8 mouse cellular contexts compared by ENCODE assay signal in genomic region chr3:48846049-48846653, GRCm38 (mm10).
DNase-seq lines count a peak whose midpoint lies in the region; ATAC-seq lines count a peak whose summit lies in the region.

No protein-coding gene starts in this region.

- H3K36me3 ChIP-seq in kidney, embryonic 16.5 days (ENCODE audit: insufficient read depth, low read length), result no peaks in the 10 kb centered on the region
- no peaks in the 10 kb centered on the region for H3K36me3 ChIP-seq in embryonic facial prominence, embryonic 13.5 days
- H3K36me3 ChIP-seq in limb, embryonic 11.5 days (ENCODE audit: control insufficient read depth, insufficient read depth, low read length), result no peaks in the 10 kb centered on the region

- no peak overlapping the region for H3K4me2 ChIP-seq in kidney, embryonic 16.5 days (replicated peaks; ENCODE audit: low read depth, low read length)
- 0 out of 2 replicates have a peak overlapping the region, but pooled peaks have one; percentile 27 for H3K4me2 ChIP-seq in embryonic facial prominence, embryonic 13.5 days
- no peak overlapping the region for H3K4me2 ChIP-seq in limb, embryonic 11.5 days (ENCODE audit: low read depth, severe bottlenecking)

- H3K9me3 ChIP-seq in kidney, embryonic 16.5 days (ENCODE audit: low read length), result no peaks in the 10 kb centered on the region
- H3K9me3 ChIP-seq in embryonic facial prominence, embryonic 13.5 days, result no peaks in the 10 kb centered on the region
- H3K9me3 ChIP-seq in limb, embryonic 11.5 days (ENCODE audit: control insufficient read depth, low read length), result no peaks in the 10 kb centered on the region

- H3K4me3 ChIP-seq in kidney, embryonic 16.5 days (ENCODE audit: low read length), result no peak overlapping the region
- no peak overlapping the region for H3K4me3 ChIP-seq in embryonic facial prominence, embryonic 13.5 days
- no peak overlapping the region for H3K4me3 ChIP-seq in limb, embryonic 11.5 days (ENCODE audit: low read depth, low read length)

- DNase-seq in kidney, adult 8-10 months, result peak; percentile 3 to 49
- peak; percentile 68 for DNase-seq in adrenal gland, postnatal 14 days
- DNase-seq in hindlimb bud, embryonic 11.5 days (ENCODE audit: extremely low spot score, low read depth, low spot score), result peak; percentile 82
- DNase-seq in limb, embryonic 11.5 days (ENCODE audit: low spot score), result peak; percentile 84
- peak; percentile 95 for DNase-seq in retina, embryonic 14.5 days (ENCODE audit: low spot score)

- H3K27ac ChIP-seq in kidney, embryonic 16.5 days (ENCODE audit: low read length), result no peak overlapping the region
- H3K27ac ChIP-seq in embryonic facial prominence, embryonic 13.5 days, result no peak overlapping the region
- no peak overlapping the region for H3K27ac ChIP-seq in limb, embryonic 11.5 days (replicated peaks; ENCODE audit: low read depth, low read length)

- no peaks in the 10 kb centered on the region for H3K27me3 ChIP-seq in kidney, embryonic 16.5 days (ENCODE audit: insufficient read depth, low read length)
- H3K27me3 ChIP-seq in embryonic facial prominence, embryonic 13.5 days, result no peaks in the 10 kb centered on the region
- H3K27me3 ChIP-seq in limb, embryonic 11.5 days (ENCODE audit: control insufficient read depth, insufficient read depth, low read length), result no peaks in the 10 kb centered on the region

- H3K4me1 ChIP-seq in kidney, embryonic 16.5 days (ENCODE audit: insufficient read depth, low read length), result no peaks in the 10 kb centered on the region
- no peaks in the 10 kb centered on the region for H3K4me1 ChIP-seq in embryonic facial prominence, embryonic 13.5 days
- H3K4me1 ChIP-seq in limb, embryonic 11.5 days (ENCODE audit: control insufficient read depth, insufficient read depth, low read length), result no peaks in the 10 kb centered on the region

- no peak for ATAC-seq in kidney, embryonic 16.5 days (ENCODE audit: low FRiP score, low TSS enrichment)
- ATAC-seq in embryonic facial prominence, embryonic 13.5 days (ENCODE audit: insufficient number of reproducible peaks, insufficient read depth, low FRiP score, low TSS enrichment, low read depth), result no peak
- ATAC-seq in limb, embryonic 11.5 days (ENCODE audit: insufficient number of reproducible peaks, low FRiP score, low TSS enrichment, low read depth), result no peak
- ATAC-seq in erythroid progenitor cell, adult 5-6 weeks (replicated peaks; ENCODE audit: low FRiP score, poor library complexity, severe bottlenecking), result no peak

- WGBS in kidney, embryonic 16.5 days, result 52% methylated on average over 6 of the region's 6 CpGs
- WGBS in embryonic facial prominence, embryonic 13.5 days, result 38% methylated on average over 6 of the region's 6 CpGs
- WGBS in limb, embryonic 11.5 days, result 51% methylated on average over 6 of the region's 6 CpGs

- no peak overlapping the region for H3K9ac ChIP-seq in kidney, embryonic 16.5 days (replicated peaks; ENCODE audit: low read length)
- no peak overlapping the region for H3K9ac ChIP-seq in embryonic facial prominence, embryonic 13.5 days
- no peak overlapping the region for H3K9ac ChIP-seq in limb, embryonic 11.5 days (ENCODE audit: low read length)

Comparison
In these comparisons a context has a peak if more than half of its experiments do, and no peak if none do; other contexts are left out.
1. DNase-seq: peak in every context shown above with its lines; median percentile 95 in retina, embryonic 14.5 days; 84 in limb, embryonic 11.5 days; 82 in hindlimb bud, embryonic 11.5 days; 68 in adrenal gland, postnatal 14 days; 26 in kidney, adult 8-10 months.